ENCODE assay signal across 10 mouse cellular contexts in genomic region chr7:128388968-128389367, GRCm38 (mm10). TPM values are rescaled to one million over a fixed set of nuclear protein-coding genes. Genes with fewer than 3 reads are reported as not detected.
DNase-seq lines count a peak whose midpoint lies in the region; ATAC-seq lines count a peak whose summit lies in the region.
"Had no signal": no experiment of that assay in that cellular context is flagged by ENCODE, and none has a peak within 500 bp of the region (broad histone marks: within the 10 kb centered on the region; RNA-seq: fewer than 3 reads in every experiment).

No protein-coding gene starts in this region.

- H3K9ac ChIP-seq in heart, embryonic 16.5 days (ENCODE audit: low read length), result peak overlapping the region; percentile 29; the same call in 1 of the 2 replicates
- H3K9ac ChIP-seq in liver, embryonic 12.5 days, result no peak overlapping the region
- H3K9ac ChIP-seq: midbrain, embryonic 12.5 days had no signal

- no peaks in the 10 kb centered on the region for H3K27me3 ChIP-seq in megakaryocyte, embryonic 14.5 days (replicated peaks)
- no peaks in the 10 kb centered on the region for H3K27me3 ChIP-seq in heart, embryonic 16.5 days (ENCODE audit: control insufficient read depth, insufficient read depth, low read length)
- no peaks in the 10 kb centered on the region for H3K27me3 ChIP-seq in liver, embryonic 12.5 days (replicated peaks)
- H3K27me3 ChIP-seq: midbrain, embryonic 12.5 days had no signal

- no peaks in the 10 kb centered on the region for H3K9me3 ChIP-seq in megakaryocyte, embryonic 14.5 days
- no peaks in the 10 kb centered on the region for H3K9me3 ChIP-seq in heart, embryonic 16.5 days (replicated peaks; ENCODE audit: control insufficient read depth, low read length)
- no peaks in the 10 kb centered on the region for H3K9me3 ChIP-seq in liver, embryonic 12.5 days (replicated peaks)
- H3K9me3 ChIP-seq: G1E; midbrain, embryonic 12.5 days had no signal

- peak overlapping the region; percentile 65 for H3K4me3 ChIP-seq in megakaryocyte, embryonic 14.5 days (replicated peaks)
- H3K4me3 ChIP-seq in heart, embryonic 16.5 days (ENCODE audit: low read length), result no peak overlapping the region
- H3K4me3 ChIP-seq in liver, embryonic 12.5 days, result no peak overlapping the region
- H3K4me3 ChIP-seq: midbrain, embryonic 12.5 days had no signal

- 11% methylated on average over 7 of the region's 7 CpGs for WGBS in heart, embryonic 16.5 days
- 34% methylated on average over 7 of the region's 7 CpGs for WGBS in liver, embryonic 12.5 days (ENCODE audit: insufficient replicate concordance)

- peaks cover 71% of the 10 kb centered on the region for H3K36me3 ChIP-seq in megakaryocyte, embryonic 14.5 days (replicated peaks; ENCODE audit: low read length)
- no peaks in the 10 kb centered on the region for H3K36me3 ChIP-seq in heart, embryonic 16.5 days (ENCODE audit: control insufficient read depth, insufficient read depth)
- peaks cover 17% of the 10 kb centered on the region for H3K36me3 ChIP-seq in liver, embryonic 12.5 days
- H3K36me3 ChIP-seq: midbrain, embryonic 12.5 days had no signal

- H3K4me2 ChIP-seq in heart, embryonic 16.5 days (ENCODE audit: low read depth, low read length), result peak overlapping the region; percentile 15; the same call in 1 of the 2 replicates
- peak overlapping the region; percentile 16; the same call in 1 of the 2 replicates for H3K4me2 ChIP-seq in liver, embryonic 12.5 days
- H3K4me2 ChIP-seq: midbrain, embryonic 12.5 days had no signal

- DNase-seq in embryo, embryonic 9.5 days (ENCODE audit: extremely low spot score), result peak; percentile 29
- DNase-seq in skeletal muscle tissue, adult 2 months (ENCODE audit: low read depth, low spot score), result peak; percentile 76
- no peak for DNase-seq in cerebellum, postnatal 36 days
- DNase-seq in frontal cortex, postnatal 25 days (ENCODE audit: low spot score in 2 of 2), result no peak

- peaks cover 76% of the 10 kb centered on the region for H3K4me1 ChIP-seq in megakaryocyte, embryonic 14.5 days
- peaks cover 41% of the 10 kb centered on the region for H3K4me1 ChIP-seq in heart, embryonic 16.5 days (ENCODE audit: control insufficient read depth, insufficient read depth, low read length)
- peaks cover 59% of the 10 kb centered on the region for H3K4me1 ChIP-seq in liver, embryonic 12.5 days
- H3K4me1 ChIP-seq: midbrain, embryonic 12.5 days had no signal

- H3K27ac ChIP-seq in heart, embryonic 16.5 days (ENCODE audit: low read length), result peak overlapping the region; percentile 5; the same call in 1 of the 2 replicates
- H3K27ac ChIP-seq in liver, embryonic 12.5 days, result peak overlapping the region; percentile 59; the same call in 1 of the 2 replicates
- H3K27ac ChIP-seq: midbrain, embryonic 12.5 days had no signal

- no peak for ATAC-seq in megakaryocyte, adult 5-6 weeks (ENCODE audit: poor library complexity, severe bottlenecking)
- peak; percentile 56 for ATAC-seq in heart, embryonic 16.5 days (replicated peaks; ENCODE audit: extremely low read depth, insufficient read depth, low FRiP score)
- peak; percentile 19; the same call in 1 of the 2 replicates for ATAC-seq in liver, embryonic 12.5 days

RNA-seq across cellular contexts. Expression of gene Rgs10, which starts 29.6 kb away (rescaled TPM):
- polyA plus RNA-seq in megakaryocyte, embryonic 14.5 days (2012; ENCODE audit: insufficient read depth, low replicate concordance), result 650 and 1,157 TPM in 2 replicates
- 155 and 159 TPM in 2 replicates for total RNA-seq in megakaryocyte, adult 5-6 weeks (2015)
- total RNA-seq in megakaryocyte, adult 5-6 weeks (2017), result 158 and 165 TPM in 2 replicates
- 10.1 and 11.6 TPM in 2 replicates for polyA plus RNA-seq in heart, embryonic 16.5 days (2015; fragmentation: Nextera tagmentation; extraction: Ambion mirVana)
- 57.7 and 58.1 TPM in 2 replicates for polyA plus RNA-seq in liver, embryonic 12.5 days (2016; fragmentation: Nextera tagmentation; extraction: Ambion mirVana)

Comparison
In these comparisons a context has a peak if more than half of its experiments do, and no peak if none do; other contexts are left out.
1. DNase-seq: peak in embryo, embryonic 9.5 days (single experiment) and skeletal muscle tissue, adult 2 months (single experiment); none in cerebellum, postnatal 36 days (0 of 2) and frontal cortex, postnatal 25 days (0 of 2).
2. RNA of gene Rgs10, which starts 29.6 kb away (polyA plus RNA-seq): 650 to 1,157 TPM in megakaryocyte, embryonic 14.5 days; 57.7 to 58.1 TPM in liver, embryonic 12.5 days and 10.1 to 11.6 TPM in heart, embryonic 16.5 days; every median in the first group is over 10 times any median in the second.